Mouse (Mus musculus): ENCODE results near the gene Hs3st3a1.

The Hs3st3a1 gene

DNA sequence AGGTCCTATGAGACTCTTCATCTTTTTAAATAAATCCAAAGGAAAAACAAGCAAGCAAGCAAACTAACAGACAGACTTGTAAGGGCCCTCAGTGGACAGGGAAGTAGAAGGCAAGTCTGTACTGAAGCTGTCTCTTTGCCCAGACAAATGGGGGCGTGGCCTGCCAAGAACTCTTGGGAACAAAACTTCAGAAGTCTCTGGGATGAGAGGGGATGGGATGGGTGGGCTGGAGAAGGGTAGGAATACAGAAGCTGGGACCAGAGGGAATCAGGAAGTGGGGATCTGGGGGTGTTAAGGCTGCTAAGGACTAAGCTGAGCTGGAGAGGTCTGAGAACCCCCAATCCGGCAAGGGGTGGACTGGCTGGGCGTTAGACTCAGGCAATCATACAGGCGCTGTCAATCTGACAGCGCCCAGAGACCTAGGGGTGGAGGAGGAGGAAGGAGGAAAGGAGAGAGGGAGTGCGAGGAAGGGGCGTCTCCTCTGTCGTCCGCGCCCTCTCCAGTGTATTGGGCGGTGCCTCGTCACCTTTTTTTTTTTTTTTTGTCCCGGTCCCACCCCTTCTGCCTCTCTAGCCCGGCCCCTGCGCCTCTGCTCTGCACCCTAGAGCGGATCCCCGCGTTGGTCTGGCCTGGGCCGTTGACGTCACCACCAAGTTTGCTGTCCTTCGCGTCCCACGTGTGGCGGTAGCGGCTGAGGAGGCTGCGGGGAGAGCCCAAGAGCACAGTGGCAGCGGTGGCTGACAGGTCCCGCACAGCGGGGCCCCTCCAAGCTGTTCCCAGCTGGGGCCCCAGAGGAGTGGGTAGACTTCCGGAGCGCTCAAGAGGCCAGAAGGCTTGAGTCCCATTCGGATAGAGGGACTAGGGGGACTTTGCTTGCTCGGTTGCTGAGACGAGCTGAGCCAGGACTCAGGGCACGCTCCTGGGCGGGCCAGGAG, at the start of gene Hs3st3a1:
Gene Hs3st3a1 (plus strand): TSS at position 722 of the 935 bp plus-strand sequence.
- DNase-seq (ENCODE audit: low read depth, low spot score) = peak; percentile 35

GRCm38 (mm10) chr11:64386333-64386732, 48.8 kb upstream of the Hs3st3a1 start:
- peak; percentile 16 for DNase-seq (ENCODE audit: low read depth, low spot score)

GRCm38 (mm10) chr11:64396331-64396881, 38.7 kb upstream of the Hs3st3a1 start:
- DNase-seq (ENCODE audit: low read depth, low spot score) = peak; percentile 92

DNA sequence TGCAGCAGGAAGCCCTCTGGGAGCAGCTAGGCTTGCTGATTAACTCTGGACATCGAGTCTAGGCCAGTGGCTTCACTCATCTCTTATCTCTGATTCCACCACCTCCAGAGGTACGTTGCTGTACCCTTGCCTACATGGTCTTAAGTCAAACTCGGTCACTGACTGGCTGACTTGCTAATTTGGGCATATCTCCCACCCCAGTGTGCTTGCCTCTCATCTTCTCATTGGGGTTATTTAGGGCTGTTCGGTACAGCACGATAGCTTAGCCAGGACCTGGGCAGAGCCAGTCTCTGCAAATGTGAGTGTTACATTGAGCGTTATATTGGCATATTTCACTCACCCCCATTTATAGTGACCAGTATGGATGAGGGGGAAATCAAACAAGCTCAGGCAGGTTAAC, 38.2 kb upstream of the Hs3st3a1 start:
- DNase-seq (ENCODE audit: low read depth, low spot score) = no peak

GRCm38 (mm10) chr11:64397612-64398011, 37.5 kb upstream of the Hs3st3a1 start:
- DNase-seq (ENCODE audit: low read depth, low spot score) = no peak

DNA sequence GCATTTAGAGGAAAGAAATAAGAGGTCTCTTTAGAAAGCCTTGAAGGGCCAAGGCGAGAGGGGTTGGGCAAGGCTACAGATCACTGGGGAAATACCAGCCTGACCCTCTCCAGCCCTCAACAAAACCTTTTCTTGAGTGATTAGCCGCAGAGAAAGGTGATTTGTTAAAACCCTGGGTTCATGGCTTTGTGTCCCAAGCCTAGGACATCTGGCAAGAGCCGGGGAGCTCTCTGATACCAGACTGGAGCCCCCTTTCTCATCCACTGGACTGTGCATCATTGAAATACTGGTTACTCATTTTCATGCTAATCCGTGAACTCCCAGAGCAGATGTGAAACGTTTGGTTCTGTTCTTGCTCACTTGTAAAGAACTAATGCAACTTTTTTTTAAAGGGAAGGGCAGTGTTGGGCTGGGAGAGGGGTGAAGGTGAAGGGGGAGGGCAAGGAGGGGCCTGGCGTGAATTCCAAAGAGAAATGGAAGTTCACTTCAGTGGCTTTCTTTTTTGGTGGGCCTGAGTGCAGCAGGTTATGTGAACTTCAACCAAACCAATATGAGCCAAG, 34.5 kb upstream of the Hs3st3a1 start:
- DNase-seq (ENCODE audit: low read depth, low spot score) = no peak

DNA sequence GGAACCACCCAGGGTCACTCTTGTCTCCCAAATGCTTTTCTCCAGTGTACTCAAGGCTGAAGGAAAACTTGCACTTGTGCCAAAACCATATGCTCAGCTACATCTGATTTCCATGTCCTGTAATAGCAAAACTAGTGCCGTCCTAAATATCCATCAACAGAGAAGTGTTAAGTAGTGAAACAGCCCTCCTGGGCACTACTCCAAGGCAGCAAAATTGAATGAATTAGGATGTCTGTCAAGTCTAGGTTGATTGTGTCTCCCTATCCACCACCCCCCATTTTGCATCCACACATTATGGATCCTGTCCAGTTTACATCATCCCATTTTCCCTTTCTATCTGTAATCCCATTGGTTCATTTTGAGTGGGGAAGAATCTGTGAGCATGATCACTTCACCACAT, 16.2 kb upstream of the Hs3st3a1 start:
- DNase-seq (ENCODE audit: low read depth, low spot score) = no peak

GRCm38 (mm10) chr11:64435546-64436411, 647 bp downstream of the Hs3st3a1 start:
- peak; percentile 13 for DNase-seq (ENCODE audit: low read depth, low spot score)

GRCm38 (mm10) chr11:64436412-64436727, 1.2 kb downstream of the Hs3st3a1 start, which contains the start of gene F930015N05Rik:
TSS of gene F930015N05Rik (minus strand) at chr11:64436653.
- DNase-seq (ENCODE audit: low read depth, low spot score) = no peak

GRCm38 (mm10) chr11:64436791-64437298, 1.7 kb downstream of the Hs3st3a1 start:
- DNase-seq (ENCODE audit: low read depth, low spot score) = no peak

- DNase-seq (ENCODE audit: low read depth, low spot score) = no peak
Measured at GRCm38 (mm10) chr11:64437721-64438120, 2.6 kb downstream of the Hs3st3a1 start.

DNA sequence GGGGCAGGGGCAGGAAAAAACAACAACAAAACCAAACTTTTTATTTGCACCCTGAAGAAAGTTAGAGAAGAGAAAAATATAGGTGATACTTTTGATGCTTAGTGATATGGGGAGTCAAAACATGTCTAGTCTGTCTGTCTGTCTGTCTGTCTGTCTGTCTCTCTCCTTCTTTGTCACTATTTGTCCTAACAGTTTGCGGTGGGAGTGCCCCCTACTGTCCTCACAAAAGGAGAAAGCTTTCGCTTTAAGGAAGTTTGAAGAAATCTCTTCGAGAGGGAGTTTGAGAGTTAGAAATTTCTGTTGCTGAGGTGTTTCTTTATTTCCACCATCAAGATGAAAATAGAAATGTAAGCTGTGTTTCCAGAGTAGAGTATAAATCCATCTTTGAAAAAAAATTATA, 3.8 kb downstream of the Hs3st3a1 start:
- no peak for DNase-seq (ENCODE audit: low read depth, low spot score)

DNA sequence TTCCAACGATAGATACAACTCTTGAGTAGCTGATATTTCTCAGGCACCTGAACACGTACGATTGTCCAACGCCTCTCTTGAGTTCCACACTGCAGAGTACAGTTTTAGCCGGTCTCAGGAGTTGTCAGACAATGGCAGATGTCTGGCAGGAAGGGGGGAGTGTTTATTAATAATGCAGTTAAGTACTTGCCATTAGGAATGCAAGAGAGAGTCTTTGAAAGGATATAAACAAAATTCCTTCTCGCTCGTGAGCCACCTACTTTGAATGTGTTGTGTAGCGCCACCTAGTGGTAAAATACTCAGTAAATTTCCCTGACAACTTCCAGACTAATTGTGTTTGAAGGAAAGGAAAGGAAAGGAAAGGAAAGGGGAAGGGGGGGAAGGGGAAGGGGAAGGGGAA, 7.0 kb downstream of the Hs3st3a1 start:
- peak; percentile 68 for DNase-seq (ENCODE audit: low read depth, low spot score)

DNA sequence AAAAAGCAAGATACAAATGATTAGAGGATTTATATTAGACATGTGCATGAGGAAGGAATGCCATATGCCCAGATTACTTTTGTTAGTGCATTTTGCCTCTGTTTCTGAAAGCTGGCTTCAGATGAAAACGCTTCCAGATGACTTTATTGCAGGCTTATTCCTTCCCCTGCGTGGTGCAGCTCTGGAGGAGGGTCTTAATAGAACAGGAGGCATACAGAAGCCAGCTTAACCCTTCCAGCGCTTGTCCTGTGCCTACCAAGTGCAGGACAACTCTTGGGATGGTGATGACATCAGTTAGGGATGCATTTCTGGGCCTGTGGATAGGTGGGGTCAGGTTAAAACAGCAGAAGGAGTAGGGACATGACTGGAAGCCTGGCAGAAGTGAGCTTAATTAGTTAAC, 7.6 kb downstream of the Hs3st3a1 start:
- no peak for DNase-seq (ENCODE audit: low read depth, low spot score)

DNA sequence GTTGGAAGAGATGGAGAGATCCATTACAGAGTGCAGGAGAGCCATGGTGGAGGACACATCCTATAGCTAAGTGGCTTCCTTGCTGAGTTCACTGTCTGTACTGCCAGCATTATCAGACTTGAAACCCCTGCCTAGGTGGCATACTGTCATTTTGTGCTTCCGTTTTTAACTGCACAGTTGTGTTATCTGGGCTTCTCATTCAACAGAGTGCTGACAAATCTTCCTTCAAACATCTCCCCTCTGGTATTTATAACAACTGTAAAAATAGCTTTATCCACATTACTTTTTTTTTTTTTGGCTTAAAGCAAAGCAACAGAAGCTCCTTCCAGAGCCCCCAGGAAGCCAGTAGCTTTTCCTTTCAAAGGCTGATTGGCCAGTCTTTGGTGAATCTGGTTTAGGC, 10.1 kb downstream of the Hs3st3a1 start:
- no peak for DNase-seq (ENCODE audit: low read depth, low spot score)

GRCm38 (mm10) chr11:64448586-64449315, 13.6 kb downstream of the Hs3st3a1 start:
- no peak for DNase-seq (ENCODE audit: low read depth, low spot score)

DNA sequence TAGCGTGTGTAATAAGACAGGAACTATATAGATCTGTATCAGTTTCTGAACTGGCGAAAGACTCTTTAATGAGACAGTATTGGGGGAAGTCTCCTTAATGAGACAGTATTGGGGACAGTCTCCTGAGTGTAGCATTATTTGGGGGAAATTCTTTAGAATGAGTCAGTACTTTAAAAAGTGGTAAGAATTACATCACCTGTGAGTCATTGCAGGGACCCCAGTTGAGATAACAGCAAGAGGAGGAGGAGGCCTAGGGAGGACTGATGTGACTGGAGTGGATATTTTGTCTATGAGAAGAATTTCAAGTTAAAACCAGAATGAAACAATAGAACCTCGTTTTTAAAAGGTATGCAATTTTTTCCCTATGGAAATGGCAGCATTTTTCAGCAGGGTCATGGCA, 26.6 kb downstream of the Hs3st3a1 start:
- no peak for DNase-seq (ENCODE audit: low read depth, low spot score)

GRCm38 (mm10) chr11:64468737-64469136, 33.6 kb downstream of the Hs3st3a1 start:
- DNase-seq (ENCODE audit: low read depth, low spot score) = peak; percentile 17

GRCm38 (mm10) chr11:64470689-64471088, 35.6 kb downstream of the Hs3st3a1 start:
- DNase-seq (ENCODE audit: low read depth, low spot score) = no peak

- no peak for DNase-seq (ENCODE audit: low read depth, low spot score)
Measured at GRCm38 (mm10) chr11:64473679-64474078, 38.5 kb downstream of the Hs3st3a1 start.

DNA sequence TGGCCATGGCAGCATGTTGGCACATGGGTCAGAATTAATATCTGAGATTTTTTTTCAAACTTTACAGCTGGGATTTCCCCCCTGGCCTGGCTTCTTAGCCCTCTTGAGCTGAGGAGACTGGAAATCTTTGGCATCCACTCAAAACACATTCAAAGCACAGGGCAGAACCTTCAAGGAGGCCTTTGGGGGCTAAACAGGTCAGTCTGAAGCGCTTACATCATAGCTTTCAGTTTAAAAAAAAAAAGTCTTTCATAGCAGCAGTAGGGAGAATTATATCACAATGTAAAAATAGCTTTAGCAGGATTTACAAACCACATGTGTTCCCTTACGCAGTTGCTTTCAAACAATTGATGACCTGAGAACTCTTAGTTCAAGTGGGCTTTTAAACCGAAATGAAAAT, 46.3 kb downstream of the Hs3st3a1 start:
- DNase-seq (ENCODE audit: low read depth, low spot score) = no peak

All from brain, adult 2 months (tissue).